Mouse (Mus musculus) forebrain, embryonic 16.5 days (tissue): ENCODE results near the gene Pacsin2. TPM values are rescaled to one million over a fixed set of nuclear protein-coding genes. Genes with fewer than 3 reads are reported as not detected.
A peak's percentile ranks its signal among the peaks of the same experiment; 100 is the strongest.
"Not testable (repeated sequence)": the region's sequence is repeated elsewhere in the genome, so short reads cannot be mapped to it uniquely, and the experiment has no call there.

ENCODE experiments used
- ATAC-seq: fragments of 200-750 bp; cut with Nextera tagmentation; 2 replicates; pipeline ENCODE4 v1.8.0; 2017; ENCODE audit warnings: mild to moderate bottlenecking, moderate library complexity
- H3K27ac ChIP-seq: fragments of 300-500 bp; sonication (generic); 2 replicates; pipeline ENCODE4 v1.5.1; 2014; ENCODE audit warnings: low read length, control low read depth
- H3K27me3 ChIP-seq: fragments of 300-500 bp; sonication (generic); replicated peaks from 2 replicates; pipeline ENCODE4 v1.6.1; 2014; ENCODE audit warnings: low read length; ENCODE audit not compliant: control insufficient read depth, insufficient read depth
- H3K36me3 ChIP-seq: fragments of 300-500 bp; sonication (generic); 2 replicates; pipeline ENCODE4 v1.6.1; 2014; ENCODE audit not compliant: control insufficient read depth, insufficient read depth
- H3K4me1 ChIP-seq: fragments of 300-500 bp; sonication (generic); replicated peaks from 2 replicates; pipeline ENCODE4 v1.6.1; 2014; ENCODE audit warnings: low read length; ENCODE audit not compliant: control insufficient read depth, insufficient read depth
- H3K4me2 ChIP-seq: fragments of 300-500 bp; sonication (generic); 2 replicates; pipeline ENCODE4 v1.6.1; 2014; ENCODE audit warnings: mild to moderate bottlenecking, low read length, control low read depth
- H3K4me3 ChIP-seq: fragments of 300-500 bp; sonication (generic); replicated peaks from 2 replicates; pipeline ENCODE4 v1.5.1; 2014; ENCODE audit warnings: mild to moderate bottlenecking, low read length, control low read depth
- H3K9ac ChIP-seq: fragments of 300-500 bp; sonication (generic); replicated peaks from 2 replicates; pipeline ENCODE4 v1.6.1; 2014; ENCODE audit warnings: low read depth, low read length, control low read depth
- H3K9me3 ChIP-seq: fragments of 300-500 bp; sonication (generic); 2 replicates; pipeline ENCODE4 v1.6.1; 2016; ENCODE audit warnings: low read length; ENCODE audit not compliant: control insufficient read depth
- WGBS: fragments of 180-500 bp; shearing (Covaris S2); extraction: QIAGEN DNeasy Blood & Tissue Kit; methylation state at CpG from one replicate; pipeline ENCODE4 v1.1.7; 2014; 5-methylcytosine and 5-hydroxymethylcytosine counted together
- polyA plus RNA-seq: library from polyadenylated mRNA; unstranded; fragments of >200 nt; fragmentation: Nextera tagmentation; extraction: Ambion mirVana; gene quantifications from 2 replicates; pipeline ENCODE4 v1.2.1, GENCODE M21; 2015

Gene Pacsin2
- polyA plus RNA-seq, 1 experiment from 2014 or later, result 19.8 TPM

GRCm38 (mm10) chr15:83382467-83382866 is 81.9 kb downstream of the Pacsin2 start:
- Histone ChIP-seq H3K27me3 (no peaks in the 10 kb centered on the region), H3K36me3 (peaks cover 3% of the 10 kb centered on the region; the same call in 1 of the 2 replicates), H3K4me1 (no peaks in the 10 kb centered on the region), H3K9ac (no peak overlapping the region), H3K4me2 (no peak overlapping the region), H3K9me3 (no peaks in the 10 kb centered on the region), H3K27ac (no peak overlapping the region), H3K4me3 (no peak overlapping the region)
- no peak for ATAC-seq
- WGBS, result 95% methylated on average over 4 of the region's 4 CpGs

DNA sequence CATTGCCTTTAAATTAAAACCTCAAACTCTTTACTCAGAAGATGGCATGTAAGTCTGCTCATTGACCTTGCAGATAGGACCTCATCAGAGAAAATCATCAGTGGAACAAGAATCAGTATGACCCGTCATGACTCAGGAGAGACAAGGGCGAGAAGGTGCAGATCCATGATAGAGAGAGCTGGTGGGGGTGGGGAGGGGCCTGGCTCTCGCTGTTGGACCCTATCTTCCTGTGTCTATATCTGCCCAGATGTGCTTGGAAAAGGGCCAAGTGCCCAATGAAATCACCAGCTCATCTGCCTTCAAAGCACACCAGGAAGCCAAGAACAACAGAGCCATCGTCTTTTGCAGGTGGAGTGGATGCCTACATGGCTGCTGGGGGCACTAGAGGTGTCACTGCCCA is 87.3 kb downstream of the Pacsin2 start:
- H3K27me3 ChIP-seq, result no peaks in the 10 kb centered on the region
- H3K9ac ChIP-seq, result no peak overlapping the region
- H3K9me3 ChIP-seq, result no peaks in the 10 kb centered on the region
- peaks cover 3% of the 10 kb centered on the region; the same call in 1 of the 2 replicates for H3K36me3 ChIP-seq
- H3K4me1 ChIP-seq, result no peaks in the 10 kb centered on the region
- no peak for ATAC-seq
- 85% methylated on average over 4 of the region's 4 CpGs for WGBS
- no peak overlapping the region for H3K4me3 ChIP-seq
- H3K27ac ChIP-seq, result no peak overlapping the region
- H3K4me2 ChIP-seq, result no peak overlapping the region

- Histone ChIP-seq H3K27me3 (no peaks in the 10 kb centered on the region), H3K4me2 (no peak overlapping the region), H3K4me3 (no peak overlapping the region), H3K27ac (no peak overlapping the region), H3K9ac (no peak overlapping the region), H3K36me3 (peaks cover 3% of the 10 kb centered on the region; the same call in 1 of the 2 replicates), H3K9me3 (no peaks in the 10 kb centered on the region), H3K4me1 (no peaks in the 10 kb centered on the region)
- no peak for ATAC-seq
- 66% methylated on average over 4 of the region's 4 CpGs for WGBS
Observed at GRCm38 (mm10) chr15:83375136-83375535, 89.3 kb downstream of the Pacsin2 start.

DNA sequence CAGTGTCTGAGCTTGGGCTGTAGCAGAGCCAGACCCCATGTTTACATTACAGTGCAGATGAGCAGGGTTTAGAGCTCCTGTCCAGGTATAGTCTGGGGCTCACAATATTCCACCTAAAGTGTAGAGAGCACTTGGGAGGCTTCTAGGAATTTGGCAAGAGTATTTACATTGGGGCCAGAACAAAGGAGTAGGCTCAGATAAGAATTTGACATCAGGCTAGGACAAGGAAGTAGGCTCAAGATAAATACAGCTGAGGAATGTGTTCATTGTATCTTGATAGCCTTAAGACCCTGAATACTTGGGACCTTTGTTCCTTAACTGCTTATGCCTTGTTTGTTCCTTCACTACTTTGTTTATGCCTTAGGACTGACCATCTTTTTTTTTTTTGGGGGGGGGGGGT is 90.3 kb downstream of the Pacsin2 start:
- Histone ChIP-seq H3K4me3 (no peak overlapping the region), H3K27me3 (no peaks in the 10 kb centered on the region), H3K9ac (no peak overlapping the region), H3K36me3 (peaks cover 3% of the 10 kb centered on the region; the same call in 1 of the 2 replicates), H3K4me2 (no peak overlapping the region), H3K4me1 (no peaks in the 10 kb centered on the region), H3K27ac (no peak overlapping the region), H3K9me3 (no peaks in the 10 kb centered on the region)
- no peak for ATAC-seq

DNA sequence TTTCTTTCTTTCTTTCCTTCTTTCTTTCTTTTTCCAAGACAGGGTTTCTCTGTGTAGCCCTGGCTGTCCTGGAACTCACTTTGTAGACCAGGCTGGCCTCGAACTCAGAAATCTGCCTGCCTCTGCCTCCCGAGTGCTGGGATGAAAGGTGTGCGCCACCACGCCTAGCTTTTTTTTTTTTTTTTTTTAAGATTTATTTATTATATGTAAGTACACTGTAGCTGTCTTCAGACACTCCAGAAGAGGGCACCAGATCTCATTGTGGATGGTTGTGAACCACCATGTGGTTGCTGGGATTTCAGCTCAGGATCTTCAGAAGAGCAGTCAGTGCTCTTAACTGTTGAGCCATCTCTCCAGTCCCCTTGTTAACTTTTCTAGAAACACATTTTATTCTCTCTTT is 95.7 kb downstream of the Pacsin2 start:
- not testable (repeated sequence) for H3K9ac ChIP-seq, H3K4me3 ChIP-seq, H3K4me2 ChIP-seq, H3K27me3 ChIP-seq, H3K9me3 ChIP-seq, H3K36me3 ChIP-seq, ATAC-seq, H3K4me1 ChIP-seq, H3K27ac ChIP-seq
- WGBS, result 93% methylated on average over 3 of the region's 4 CpGs

- H3K4me2 ChIP-seq, result no peak overlapping the region
Observed at GRCm38 (mm10) chr15:83368261-83368660, 96.1 kb downstream of the Pacsin2 start.

DNA sequence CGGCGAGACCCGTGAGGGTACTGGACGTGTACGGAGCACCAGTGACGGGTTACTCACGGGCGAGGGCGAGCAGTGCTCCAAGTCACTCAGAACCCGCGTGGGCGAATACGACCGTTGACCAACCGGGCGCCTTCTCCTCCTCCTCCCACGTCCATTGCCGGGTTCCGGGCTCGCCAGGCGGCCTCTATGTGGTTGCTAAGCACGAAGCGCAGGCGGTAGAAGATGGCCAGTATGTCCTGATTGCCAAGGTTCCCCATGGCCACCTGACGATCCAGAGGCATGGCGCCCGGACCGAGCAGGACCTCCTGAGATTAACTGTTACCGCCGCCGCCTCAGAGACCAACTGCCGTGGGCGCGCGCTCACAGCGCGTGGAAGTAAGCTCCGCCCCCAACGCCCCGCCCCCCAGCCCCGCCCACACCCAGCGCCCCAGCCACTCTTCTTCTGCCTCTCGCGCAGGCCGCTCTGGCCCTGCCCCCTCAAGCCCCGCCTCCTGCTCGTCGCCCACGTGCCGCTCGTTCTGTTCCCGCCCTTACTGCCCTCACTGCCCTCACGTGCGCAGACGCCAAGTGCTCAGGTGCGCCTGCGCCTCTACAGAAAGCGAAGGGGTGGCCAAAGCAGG is 97.4 kb downstream of the Pacsin2 start:
- Histone ChIP-seq H3K27me3 (no peaks in the 10 kb centered on the region), H3K36me3 (no peaks in the 10 kb centered on the region), H3K4me2 (peak overlapping the region; percentile 55), H3K9ac (no peak overlapping the region), H3K27ac (no peak overlapping the region), H3K9me3 (no peaks in the 10 kb centered on the region), H3K4me3 (peak overlapping the region; percentile 39), H3K4me1 (peaks cover 6% of the 10 kb centered on the region; the same call in 1 of the 2 replicates)
- 33% methylated on average over 51 of the region's 58 CpGs for WGBS
- ATAC-seq, result peak; percentile 77

More at GRCm38 (mm10) chr15:83368261-83368660, 96.1 kb downstream of the Pacsin2 start:
- H3K27me3 ChIP-seq, result no peaks in the 10 kb centered on the region
- no peak overlapping the region for H3K27ac ChIP-seq
- H3K4me3 ChIP-seq, result no peak overlapping the region
- 83% methylated on average over 2 of the region's 2 CpGs for WGBS
- ATAC-seq, result no peak
- no peaks in the 10 kb centered on the region for H3K9me3 ChIP-seq
- no peaks in the 10 kb centered on the region for H3K36me3 ChIP-seq
- peaks cover 6% of the 10 kb centered on the region; the same call in 1 of the 2 replicates for H3K4me1 ChIP-seq
- H3K9ac ChIP-seq, result no peak overlapping the region

- no peak overlapping the region for H3K4me3 ChIP-seq
- H3K4me1 ChIP-seq, result peaks cover 6% of the 10 kb centered on the region; the same call in 1 of the 2 replicates
- H3K4me2 ChIP-seq, result no peak overlapping the region
- no peaks in the 10 kb centered on the region for H3K9me3 ChIP-seq
- no peak overlapping the region for H3K27ac ChIP-seq
- no peaks in the 10 kb centered on the region for H3K36me3 ChIP-seq
- no peak for ATAC-seq
- H3K27me3 ChIP-seq, result no peaks in the 10 kb centered on the region
- H3K9ac ChIP-seq, result no peak overlapping the region
Observed at GRCm38 (mm10) chr15:83365697-83366096, 98.7 kb downstream of the Pacsin2 start.

DNA sequence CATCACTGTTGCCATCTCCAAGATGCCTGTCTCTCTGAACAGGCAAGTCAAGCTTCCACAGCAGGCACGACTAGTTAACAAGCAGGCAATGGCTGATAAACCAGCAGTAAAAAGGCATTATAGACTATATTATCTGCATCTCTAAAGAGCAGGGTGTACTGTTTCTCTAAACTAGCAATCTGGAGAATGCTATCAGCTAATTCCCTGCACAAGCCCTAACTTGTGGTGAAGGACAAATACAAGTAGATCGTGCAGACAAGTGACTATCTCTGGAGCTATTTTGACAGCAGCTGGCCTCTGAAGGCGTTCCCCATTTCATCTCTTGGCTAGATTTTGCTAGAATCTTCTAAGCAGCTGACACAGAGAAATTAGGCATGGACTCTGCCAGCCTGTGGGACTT is 100.2 kb downstream of the Pacsin2 start:
- Histone ChIP-seq H3K27ac (no peak overlapping the region), H3K4me1 (peaks cover 6% of the 10 kb centered on the region; the same call in 1 of the 2 replicates), H3K4me3 (no peak overlapping the region), H3K27me3 (no peaks in the 10 kb centered on the region), H3K9me3 (no peaks in the 10 kb centered on the region), H3K4me2 (no peak overlapping the region), H3K36me3 (no peaks in the 10 kb centered on the region), H3K9ac (no peak overlapping the region)
- ATAC-seq, result no peak
- WGBS, result 71% methylated on average over 3 of the region's 3 CpGs

GRCm38 (mm10) chr15:83362813-83363212 is 101.6 kb downstream of the Pacsin2 start:
- not testable (repeated sequence) for H3K27me3 ChIP-seq, ATAC-seq, H3K9ac ChIP-seq, H3K9me3 ChIP-seq, H3K4me2 ChIP-seq, H3K36me3 ChIP-seq, H3K27ac ChIP-seq, H3K4me1 ChIP-seq, H3K4me3 ChIP-seq
- WGBS, result 71% methylated on average over 1 of the region's 1 CpGs
